Mouse (Mus musculus) fat pad, adult 2 months (tissue): ENCODE results near the gene Nrxn2.

Experiments
- DNase-seq: peaks from one replicate; pipeline ENCODE4 v3.0.0-alpha.2; 2011; ENCODE audit warnings: low read depth, low spot score; ENCODE audit errors: extremely low read depth

Nrxn2 gene

DNA sequence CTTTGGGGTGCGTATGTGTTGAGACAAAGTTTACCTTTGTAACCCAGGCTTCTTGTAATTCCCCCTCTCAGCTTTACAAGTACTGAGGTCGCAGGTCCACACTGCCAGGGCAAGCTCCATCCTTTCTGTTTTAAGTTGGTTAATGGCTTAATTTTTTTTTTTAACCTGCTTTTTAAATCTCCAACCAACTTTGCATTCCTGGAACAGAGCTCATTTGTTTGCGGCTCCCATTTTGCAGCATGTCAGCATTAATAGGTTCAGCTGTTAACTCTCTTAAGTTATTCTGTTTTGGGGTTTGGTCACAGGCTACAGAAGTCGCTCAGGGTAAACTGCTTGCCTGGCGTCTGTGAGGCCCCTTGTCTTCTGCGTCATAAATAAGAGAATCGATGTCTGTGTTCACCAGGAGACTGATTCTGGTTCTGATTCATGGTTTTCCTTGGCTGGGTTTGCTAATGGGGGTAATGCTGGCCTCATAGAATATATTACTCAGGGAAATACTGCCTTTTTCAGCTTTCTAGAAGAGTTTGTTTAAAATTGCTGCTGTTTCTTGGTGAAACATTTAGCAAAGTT is 141.8 kb downstream of the Nrxn2 start:
- DNase-seq: no peak

DNA sequence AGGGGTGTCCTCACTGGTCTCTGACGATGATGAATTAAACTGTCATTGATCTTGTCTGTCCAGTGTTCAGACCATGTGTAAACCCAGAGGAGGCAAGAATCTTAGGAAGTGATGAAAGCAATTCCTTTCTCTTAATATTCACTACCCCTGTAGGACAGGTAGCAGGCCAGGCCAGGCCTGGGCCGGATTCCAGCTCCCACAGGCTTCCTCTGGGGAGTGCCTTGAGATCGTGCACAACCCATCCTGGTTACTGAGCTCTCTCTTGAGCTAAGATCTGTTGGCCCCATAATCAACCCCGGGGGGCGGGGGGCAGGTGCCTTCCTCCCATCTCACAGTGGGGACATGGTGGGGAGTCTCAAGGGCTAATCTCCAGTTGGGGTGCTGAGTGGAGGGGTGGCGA is 146.6 kb downstream of the Nrxn2 start:
- no peak for DNase-seq

DNA sequence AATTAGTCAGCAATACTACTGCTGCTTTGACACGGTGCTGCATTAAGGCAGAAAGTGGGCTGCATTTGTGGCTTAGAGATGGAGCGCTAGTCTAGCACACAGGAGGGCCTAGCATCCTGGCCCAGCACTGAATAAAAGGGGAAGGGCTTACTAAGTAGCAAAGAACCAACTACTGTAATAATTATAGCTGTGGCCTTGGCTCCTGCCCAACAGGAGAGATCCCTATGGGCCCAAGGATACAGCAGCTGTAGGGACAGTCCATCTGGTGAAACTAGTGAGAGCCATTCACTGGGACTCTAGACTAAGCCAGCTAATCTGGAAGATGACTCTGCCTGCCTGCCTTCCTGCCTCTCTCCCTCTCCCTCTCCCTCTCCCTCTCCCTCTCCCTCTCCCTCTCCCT is 147.9 kb downstream of the Nrxn2 start:
- DNase-seq: no peak

DNA sequence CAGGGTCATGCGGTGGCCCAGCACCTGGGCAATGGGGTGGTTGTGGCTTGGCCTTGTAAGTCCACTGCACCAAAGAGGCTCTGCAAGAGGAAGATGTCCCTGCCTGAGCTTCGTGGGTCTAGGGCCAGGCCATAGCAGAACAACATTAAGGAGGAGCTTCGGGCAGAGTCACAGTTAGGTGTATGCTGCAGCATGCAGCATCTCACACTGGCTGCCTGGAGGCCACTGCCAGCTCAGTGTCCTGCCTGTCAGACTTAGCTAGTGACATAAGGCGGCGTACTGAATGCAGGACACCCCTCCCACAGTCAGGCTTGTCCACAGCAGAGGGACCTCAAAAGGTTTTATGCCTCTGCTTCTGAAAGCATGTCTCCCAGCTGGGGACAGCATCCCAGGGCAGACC is 150.5 kb downstream of the Nrxn2 start:
- no peak for DNase-seq

DNA sequence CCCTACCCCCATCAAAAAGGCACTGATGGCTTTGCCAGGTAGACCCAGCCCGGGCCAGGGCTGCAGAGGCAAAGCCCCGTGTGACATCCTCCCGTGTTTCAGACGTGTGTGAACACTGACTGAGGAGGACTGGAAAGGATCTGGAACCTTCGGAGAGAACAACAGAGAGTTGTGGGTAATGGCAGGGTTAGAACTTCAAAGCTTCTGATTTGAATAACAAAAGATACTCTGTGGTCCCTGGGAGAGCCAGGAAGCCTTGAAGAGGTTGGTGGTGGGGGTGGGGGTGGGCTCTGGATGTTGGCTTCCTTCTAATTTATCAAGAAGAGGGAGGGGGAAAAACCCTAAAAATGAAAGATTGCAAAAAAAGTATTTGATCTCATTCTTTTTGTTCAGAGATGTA is 151.0 kb downstream of the Nrxn2 start:
- no peak for DNase-seq

DNA sequence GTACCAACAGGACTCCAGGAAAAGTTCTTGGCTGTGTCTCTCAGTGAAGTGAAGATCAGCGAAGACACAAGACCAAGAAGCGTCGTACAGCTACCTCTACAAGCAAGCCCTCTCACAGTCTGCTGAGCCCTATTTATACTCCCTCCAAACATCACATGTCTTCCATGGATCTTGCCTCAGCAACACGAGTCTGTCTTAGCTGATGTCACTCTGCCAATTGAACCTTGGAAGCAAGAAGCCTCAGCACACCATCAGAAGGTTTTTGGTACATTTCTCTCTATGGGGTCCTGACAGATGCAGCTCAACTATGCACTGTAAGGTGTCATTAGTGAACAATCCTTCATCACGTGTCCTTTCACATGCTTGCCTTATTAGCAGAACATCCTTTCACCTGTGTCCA is 152.9 kb downstream of the Nrxn2 start:
- DNase-seq: no peak

DNA sequence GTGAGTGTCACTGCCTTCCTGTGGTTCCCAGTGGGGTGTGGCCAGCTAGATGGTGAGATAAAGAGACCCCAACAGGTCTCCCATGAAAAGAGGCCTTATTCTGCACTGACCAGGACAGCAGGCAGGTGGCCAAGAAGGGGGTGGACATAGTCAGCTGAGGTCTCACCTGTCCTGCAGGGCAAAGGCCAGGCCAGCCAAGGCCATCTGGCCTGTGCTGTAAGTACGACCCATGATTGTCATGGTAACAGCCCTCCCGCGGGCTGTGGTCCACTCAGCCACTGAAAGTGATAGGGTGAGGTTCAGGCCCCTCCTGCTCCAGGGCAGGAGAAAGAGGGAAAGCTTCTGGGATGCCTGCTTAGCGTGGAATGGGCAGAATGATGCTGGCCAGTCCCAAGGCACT is 153.5 kb downstream of the Nrxn2 start:
- no peak for DNase-seq
